Mouse (Mus musculus): Measurements from ENCODE around the gene Glis2. TPM values are rescaled to one million over a fixed set of nuclear protein-coding genes. Genes with fewer than 3 reads are reported as not detected.

Gene Glis2
- total RNA-seq, 1 experiment from 2014 or later = 23.7 TPM

- no peak for DNase-seq
Measured at GRCm38 (mm10) chr16:4661605-4662004, 67.1 kb downstream of the Glis2 start.

- no peak for DNase-seq
Measured at GRCm38 (mm10) chr16:4663806-4664205, 69.3 kb downstream of the Glis2 start.

- no peak for DNase-seq
Measured at GRCm38 (mm10) chr16:4665726-4666125, 71.2 kb downstream of the Glis2 start.

- peak; percentile 93 for DNase-seq
Measured at GRCm38 (mm10) chr16:4667190-4667808, 72.8 kb downstream of the Glis2 start.

- no peak for DNase-seq
Measured at GRCm38 (mm10) chr16:4670317-4670716, 75.8 kb downstream of the Glis2 start.

- DNase-seq = no peak
Measured at GRCm38 (mm10) chr16:4674091-4674490, 79.6 kb downstream of the Glis2 start.

Other genes with a start within 250 kb of the Glis2 start
- gene Adcy9, start 174.2 kb upstream of the Glis2 start, total RNA-seq (2021) = 36.1 and 38.7 TPM in 2 replicates
- gene Srl, start 52.9 kb upstream of the Glis2 start, total RNA-seq (2021) = 11.5 and 16.2 TPM in 2 replicates
- gene Tfap4, start 34.9 kb upstream of the Glis2 start, total RNA-seq (2021) = 5.7 and 9.2 TPM in 2 replicates
- 108 and 140 TPM in 2 replicates for gene Pam16, start 30.3 kb downstream of the Glis2 start, total RNA-seq (2021)
- 11.4 and 14.9 TPM in 2 replicates for gene Vasn, start 45.2 kb downstream of the Glis2 start, total RNA-seq (2021)
- 166 and 173 TPM in 2 replicates for gene Dnaja3, start 45.3 kb downstream of the Glis2 start, total RNA-seq (2021)
- 33.6 and 38.7 TPM in 2 replicates for gene Coro7, start 85.1 kb downstream of the Glis2 start, total RNA-seq (2021)
- 7.2 and 11.0 TPM in 2 replicates for gene Nmral1, start 124.6 kb downstream of the Glis2 start, total RNA-seq (2021)
- gene Hmox2, start 131.6 kb downstream of the Glis2 start, total RNA-seq (2021) = 93.2 and 99.1 TPM in 2 replicates
- 129 and 135 TPM in 2 replicates for gene Cdip1, start 195.6 kb downstream of the Glis2 start, total RNA-seq (2021)
- gene 4930562C15Rik, start 240.7 kb downstream of the Glis2 start, total RNA-seq (2021) = not detected in 2 replicates